Mouse (Mus musculus): Measurements from ENCODE around the gene Secisbp2l.

- TF ChIP-seq POLR2A (IDR thresholded peaks at IDR 0.05; ENCODE audit: borderline replicate concordance, low read depth, low read length), result no peak
- no peak for TF ChIP-seq CTCF (IDR thresholded peaks at IDR 0.05; ENCODE audit: low read depth, low read length)
Observed at GRCm38 (mm10) chr2:125734741-125735140, 47.9 kb downstream of the Secisbp2l start.
